Comparison of ENCODE assay signal across 9 mouse cellular contexts in genomic region chr7:45814841-45815240, GRCm38 (mm10). TPM values are rescaled to one million over a fixed set of nuclear protein-coding genes. Genes with fewer than 3 reads are reported as not detected.
A peak's percentile ranks its signal among the peaks of the same experiment; 100 is the strongest.
DNase-seq lines count a peak whose midpoint lies in the region; ATAC-seq and TF ChIP-seq lines count a peak whose summit lies in the region.
"Had no signal": no experiment of that assay in that cellular context is flagged by ENCODE, and none has a peak within 500 bp of the region (broad histone marks: within the 10 kb centered on the region; RNA-seq: fewer than 3 reads in every experiment).

No protein-coding gene starts in this region.

- intact Hi-C loops in heart, postnatal 36 days (cut with DNase I) = loop anchor here (2.0 kb wide), 1 partner anchor 14 kb away; no protein-coding TSS in a partner anchor
- intact Hi-C loops in gastrocnemius, postnatal 36 days (cut with DNase I) = no loop called here

- peak overlapping the region; percentile 94 for H3K4me3 ChIP-seq in heart, embryonic 15.5 days
- peak overlapping the region; percentile 16 for H3K4me3 ChIP-seq in bone marrow, adult 2 months (replicated peaks; ENCODE audit: control insufficient read depth, low read depth, low read length)
- peak overlapping the region; percentile 98 for H3K4me3 ChIP-seq in hindbrain, embryonic 10.5 days
- peak overlapping the region; percentile 85 for H3K4me3 ChIP-seq in midbrain, embryonic 10.5 days

- no peak for TF ChIP-seq CTCF in bone marrow, adult 2 months (IDR thresholded peaks at IDR 0.05; ENCODE audit: control insufficient read depth, insufficient read depth, low read length)

- H3K36me3 ChIP-seq in heart, embryonic 15.5 days = peaks cover 31% of the 10 kb centered on the region
- peaks cover 32% of the 10 kb centered on the region for H3K36me3 ChIP-seq in hindbrain, embryonic 10.5 days
- H3K36me3 ChIP-seq in midbrain, embryonic 10.5 days = peaks cover 32% of the 10 kb centered on the region

- no peak overlapping the region for H3K27ac ChIP-seq in heart, embryonic 15.5 days
- H3K27ac ChIP-seq in bone marrow, adult 2 months (ENCODE audit: control insufficient read depth, insufficient read depth, low read depth, low read length, poor library complexity) = no peak overlapping the region
- H3K27ac ChIP-seq in hindbrain, embryonic 10.5 days = peak overlapping the region; percentile 100
- H3K27ac ChIP-seq in midbrain, embryonic 10.5 days (replicated peaks) = peak overlapping the region; percentile 82

- no peak for DNase-seq in heart, postnatal 36 days
- no peak for DNase-seq in hindbrain, embryonic 10.5 days (ENCODE audit: low spot score)
- DNase-seq in midbrain, embryonic 10.5 days (ENCODE audit: low spot score) = no peak
- no peak for DNase-seq in layer of hippocampus, adult 11-12 months (ENCODE audit: low spot score)
- no peak for DNase-seq in gastrocnemius, postnatal 36 days
- DNase-seq in thymus, postnatal 0 days (ENCODE audit: low spot score) = no peak

- no peak for TF ChIP-seq POLR2A in bone marrow, adult 2 months (IDR thresholded peaks at IDR 0.05; ENCODE audit: borderline replicate concordance, control insufficient read depth, low read depth, low read length)

- H3K9me3 ChIP-seq in heart, embryonic 15.5 days (replicated peaks) = no peaks in the 10 kb centered on the region
- no peaks in the 10 kb centered on the region for H3K9me3 ChIP-seq in hindbrain, embryonic 10.5 days
- no peaks in the 10 kb centered on the region for H3K9me3 ChIP-seq in midbrain, embryonic 10.5 days (replicated peaks)

- H3K27me3 ChIP-seq in heart, embryonic 15.5 days = peaks cover 14% of the 10 kb centered on the region
- H3K27me3 ChIP-seq in hindbrain, embryonic 10.5 days (ENCODE audit: insufficient read depth, poor library complexity, severe bottlenecking) = peaks cover 17% of the 10 kb centered on the region
- peaks cover 18% of the 10 kb centered on the region for H3K27me3 ChIP-seq in midbrain, embryonic 10.5 days (ENCODE audit: low read depth, poor library complexity, severe bottlenecking)

- peaks cover 26% of the 10 kb centered on the region for H3K4me1 ChIP-seq in heart, embryonic 15.5 days (replicated peaks)
- H3K4me1 ChIP-seq in bone marrow, adult 2 months (ENCODE audit: control insufficient read depth, insufficient read depth, low read length) = no peaks in the 10 kb centered on the region
- peaks cover 36% of the 10 kb centered on the region for H3K4me1 ChIP-seq in hindbrain, embryonic 10.5 days (replicated peaks)
- H3K4me1 ChIP-seq in midbrain, embryonic 10.5 days = peaks cover 38% of the 10 kb centered on the region

- no peak for ATAC-seq in heart, embryonic 15.5 days (replicated peaks; ENCODE audit: insufficient number of reproducible peaks, insufficient read depth, low FRiP score, low read depth)

- WGBS in heart, embryonic 15.5 days = 6% methylated on average over 5 of the region's 5 CpGs
- 3% methylated on average over 5 of the region's 5 CpGs for WGBS in bone marrow, adult 2 months
- WGBS in hindbrain, embryonic 10.5 days = 5% methylated on average over 5 of the region's 5 CpGs
- 3% methylated on average over 5 of the region's 5 CpGs for WGBS in midbrain, embryonic 10.5 days

- no peak overlapping the region for H3K9ac ChIP-seq in heart, embryonic 15.5 days

- H3K4me2 ChIP-seq in heart, embryonic 15.5 days = peak overlapping the region; percentile 53

RNA-seq across cellular contexts. Expression of gene Cyth2, which starts 0.5 kb away (rescaled TPM):
- 92.2 and 101 TPM in 2 replicates for polyA plus RNA-seq in heart, embryonic 15.5 days (2015; fragmentation: Nextera tagmentation; extraction: Ambion mirVana)
- total RNA-seq in heart, postnatal 36 days (2021) = 10 to 100 TPM; 67.2 to 73.0 TPM
- 30.7 and 64.7 TPM in 2 replicates for polyA plus RNA-seq in bone marrow, adult 2 months (2011; ENCODE audit: insufficient read depth, insufficient read length, low replicate concordance, missing spikeins)
- 164 and 231 TPM in 2 replicates for polyA plus RNA-seq in hindbrain, embryonic 10.5 days (2016; fragmentation: Nextera tagmentation; extraction: Ambion mirVana)
- polyA plus RNA-seq in midbrain, embryonic 10.5 days (2016; fragmentation: Nextera tagmentation; extraction: Ambion mirVana) = 153 and 183 TPM in 2 replicates
- total RNA-seq in gastrocnemius, postnatal 36 days (2021) = 10 to 100 TPM; 32.6 to 33.4 TPM
- 96.3 and 98.0 TPM in 2 replicates for polyA plus RNA-seq in thymus, postnatal 0 days (2015; fragmentation: Nextera tagmentation; extraction: Ambion mirVana)

RNA-seq across cellular contexts. Expression of gene Kcnj14, which starts 9.7 kb away (rescaled TPM):
- 0.37 and 0.44 TPM in 2 replicates for polyA plus RNA-seq in heart, embryonic 15.5 days (2015; fragmentation: Nextera tagmentation; extraction: Ambion mirVana)
- total RNA-seq in heart, postnatal 36 days (2021) = under 1 TPM; 0.67 to 0.98 TPM
- 2.6 TPM in 1 of 2 replicates, not detected in the other for polyA plus RNA-seq in bone marrow, adult 2 months (2011; ENCODE audit: insufficient read depth, insufficient read length, low replicate concordance, missing spikeins)
- polyA plus RNA-seq in hindbrain, embryonic 10.5 days (2016; fragmentation: Nextera tagmentation; extraction: Ambion mirVana) = 0.91 and 1.0 TPM in 2 replicates
- 0.65 and 0.72 TPM in 2 replicates for polyA plus RNA-seq in midbrain, embryonic 10.5 days (2016; fragmentation: Nextera tagmentation; extraction: Ambion mirVana)
- total RNA-seq in gastrocnemius, postnatal 36 days (2021) = under 1 TPM; 0.15 to 0.27 TPM
- polyA plus RNA-seq in thymus, postnatal 0 days (2015; fragmentation: Nextera tagmentation; extraction: Ambion mirVana) = 0.10 and 0.31 TPM in 2 replicates
- total RNA-seq: common myeloid progenitor, adult 5-6 weeks had no signal

RNA-seq across cellular contexts. Expression of gene Grwd1, which starts 15.9 kb away (rescaled TPM):
- 29.1 and 38.8 TPM in 2 replicates for polyA plus RNA-seq in heart, embryonic 15.5 days (2015; fragmentation: Nextera tagmentation; extraction: Ambion mirVana)
- total RNA-seq in heart, postnatal 36 days (2021) = 10 to 100 TPM; 11.5 to 11.6 TPM
- 6.9 and 13.9 TPM in 2 replicates for polyA plus RNA-seq in bone marrow, adult 2 months (2011; ENCODE audit: insufficient read depth, insufficient read length, low replicate concordance, missing spikeins)
- polyA plus RNA-seq in hindbrain, embryonic 10.5 days (2016; fragmentation: Nextera tagmentation; extraction: Ambion mirVana) = 85.2 and 110 TPM in 2 replicates
- polyA plus RNA-seq in midbrain, embryonic 10.5 days (2016; fragmentation: Nextera tagmentation; extraction: Ambion mirVana) = 95.8 and 119 TPM in 2 replicates
- total RNA-seq in gastrocnemius, postnatal 36 days (2021) = 10 to 100 TPM; 11.8 to 14.5 TPM
- 48.7 and 50.8 TPM in 2 replicates for polyA plus RNA-seq in thymus, postnatal 0 days (2015; fragmentation: Nextera tagmentation; extraction: Ambion mirVana)

RNA-seq across cellular contexts. Expression of gene Sult2b1, which starts 30.4 kb away (rescaled TPM):
- polyA plus RNA-seq in heart, embryonic 15.5 days (2015; fragmentation: Nextera tagmentation; extraction: Ambion mirVana) = 0.21 and 1.1 TPM in 2 replicates
- not detected for total RNA-seq in heart, postnatal 36 days (2021)
- 2.4 TPM in 1 of 2 replicates, not detected in the other for polyA plus RNA-seq in bone marrow, adult 2 months (2011; ENCODE audit: insufficient read depth, insufficient read length, low replicate concordance, missing spikeins)
- polyA plus RNA-seq in hindbrain, embryonic 10.5 days (2016; fragmentation: Nextera tagmentation; extraction: Ambion mirVana) = 1.7 and 2.2 TPM in 2 replicates
- 1.1 and 1.5 TPM in 2 replicates for polyA plus RNA-seq in midbrain, embryonic 10.5 days (2016; fragmentation: Nextera tagmentation; extraction: Ambion mirVana)
- total RNA-seq in gastrocnemius, postnatal 36 days (2021) = not detected
- polyA plus RNA-seq in thymus, postnatal 0 days (2015; fragmentation: Nextera tagmentation; extraction: Ambion mirVana) = 4.1 and 5.8 TPM in 2 replicates

RNA-seq across cellular contexts. Expression of gene Lmtk3, which starts 31.3 kb away (rescaled TPM):
- polyA plus RNA-seq in heart, embryonic 15.5 days (2015; fragmentation: Nextera tagmentation; extraction: Ambion mirVana) = 0.53 TPM in 1 of 2 replicates, not detected in the other
- under 1 TPM; 0.14 TPM for total RNA-seq in heart, postnatal 36 days (2021)
- polyA plus RNA-seq in bone marrow, adult 2 months (2011; ENCODE audit: insufficient read depth, insufficient read length, low replicate concordance, missing spikeins) = not detected in 2 replicates
- 2.3 and 5.4 TPM in 2 replicates for polyA plus RNA-seq in hindbrain, embryonic 10.5 days (2016; fragmentation: Nextera tagmentation; extraction: Ambion mirVana)
- polyA plus RNA-seq in midbrain, embryonic 10.5 days (2016; fragmentation: Nextera tagmentation; extraction: Ambion mirVana) = 2.3 and 3.3 TPM in 2 replicates
- total RNA-seq in gastrocnemius, postnatal 36 days (2021) = not detected
- not detected in 2 replicates for polyA plus RNA-seq in thymus, postnatal 0 days (2015; fragmentation: Nextera tagmentation; extraction: Ambion mirVana)
- total RNA-seq: common myeloid progenitor, adult 5-6 weeks had no signal

Comparison
In these comparisons a context has a peak if more than half of its experiments do, and no peak if none do; other contexts are left out.
1. H3K27ac ChIP-seq: peak in hindbrain, embryonic 10.5 days (single experiment) and midbrain, embryonic 10.5 days (single experiment); none in heart, embryonic 15.5 days (single experiment) and bone marrow, adult 2 months (single experiment).
2. H3K4me3 ChIP-seq: peak in every context shown above with its lines; median percentile 98 in hindbrain, embryonic 10.5 days; 94 in heart, embryonic 15.5 days; 85 in midbrain, embryonic 10.5 days; 16 in bone marrow, adult 2 months.